Mouse (Mus musculus): Measurements from ENCODE around the gene Tacstd2.
"Not testable (repeated sequence)": the region's sequence is repeated elsewhere in the genome, so short reads cannot be mapped to it uniquely, and the experiment has no call there.

The Tacstd2 gene

GRCm38 (mm10) chr6:67535777-67536054, at the start of gene Tacstd2:
Gene Tacstd2 (minus strand): TSS chr6:67535796.
- no peak for DNase-seq

GRCm38 (mm10) chr6:67566270-67566669, 30.7 kb upstream of the Tacstd2 start:
- DNase-seq: no peak

DNA sequence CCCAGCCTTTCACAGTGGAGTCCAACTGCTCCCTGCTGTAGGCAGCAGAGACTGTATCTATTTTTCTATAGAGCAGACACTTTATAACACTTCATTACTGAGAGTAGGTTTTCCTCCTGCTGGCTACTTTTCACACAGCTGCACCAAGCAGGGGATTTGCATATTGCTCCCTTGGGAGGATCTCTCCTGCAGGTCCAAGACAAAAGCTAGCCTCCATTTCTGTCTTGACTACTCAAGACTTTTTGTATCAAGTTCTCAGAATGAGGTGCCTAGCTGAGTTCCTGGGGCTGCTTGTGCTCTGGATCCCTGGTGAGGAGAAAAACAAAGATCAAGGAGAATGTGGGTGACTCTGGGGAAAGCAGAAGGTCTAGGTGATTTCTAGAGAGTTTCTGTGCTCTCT, 19.8 kb upstream of the Tacstd2 start:
- no peak for DNase-seq

DNA sequence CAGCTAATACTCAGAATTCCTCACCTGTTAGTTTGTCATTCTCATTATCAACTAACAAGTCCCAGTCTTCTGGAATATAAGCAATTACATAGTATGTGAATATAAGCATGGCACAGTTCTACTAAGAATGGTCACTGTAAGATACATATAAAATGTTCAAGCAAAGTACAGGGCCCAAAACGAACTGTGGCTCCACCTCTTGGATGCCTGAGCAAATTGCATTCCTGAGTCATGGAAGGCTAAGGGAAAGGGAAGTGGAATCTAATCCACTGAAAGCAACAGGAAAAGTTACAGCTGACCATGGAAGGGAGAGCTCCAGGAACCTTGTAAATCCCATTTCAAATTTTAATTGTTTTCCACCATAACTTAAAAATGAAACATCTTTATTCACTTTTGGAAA, 14.0 kb upstream of the Tacstd2 start:
- peak; percentile 11 to 21 for DNase-seq

DNA sequence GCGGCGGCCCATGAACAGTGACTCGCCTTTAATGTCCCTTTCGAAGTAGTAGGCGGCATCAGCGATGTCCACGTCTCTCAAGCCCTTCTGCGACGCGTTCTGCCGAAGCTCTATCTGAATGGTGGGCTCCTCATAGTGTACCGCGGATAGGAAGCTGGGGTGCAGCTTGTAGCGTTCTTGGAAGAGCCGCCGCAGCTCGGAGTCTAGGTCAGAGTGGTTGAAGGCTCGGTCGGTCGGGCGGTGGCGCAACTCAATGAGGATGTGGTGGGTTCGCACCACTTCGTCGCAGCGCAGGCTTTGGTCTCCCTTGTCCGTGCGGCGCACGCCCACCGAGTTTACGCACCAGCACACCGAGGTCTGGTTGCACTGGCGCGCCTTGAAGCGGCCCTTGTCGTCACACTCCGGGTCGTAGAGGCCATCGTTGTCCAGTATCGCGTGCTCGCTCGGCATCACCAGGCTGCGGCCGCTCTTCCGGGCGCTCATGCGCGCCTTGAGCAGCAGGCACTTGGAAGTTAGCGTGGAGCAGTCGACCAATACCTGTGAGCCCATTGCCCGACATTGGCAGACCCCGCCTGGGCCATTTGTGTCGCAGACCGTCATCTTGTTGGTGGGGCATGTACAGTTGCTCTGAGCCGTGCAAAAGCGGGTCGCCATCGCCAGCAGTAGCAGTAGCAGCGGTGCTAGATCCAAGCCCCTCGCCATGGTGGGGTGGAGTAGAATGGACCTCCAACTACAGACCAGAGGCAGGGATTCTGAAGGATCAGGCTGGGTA, 405 bp downstream of the Tacstd2 start:
- peak; percentile 16 to 18 for DNase-seq

DNA sequence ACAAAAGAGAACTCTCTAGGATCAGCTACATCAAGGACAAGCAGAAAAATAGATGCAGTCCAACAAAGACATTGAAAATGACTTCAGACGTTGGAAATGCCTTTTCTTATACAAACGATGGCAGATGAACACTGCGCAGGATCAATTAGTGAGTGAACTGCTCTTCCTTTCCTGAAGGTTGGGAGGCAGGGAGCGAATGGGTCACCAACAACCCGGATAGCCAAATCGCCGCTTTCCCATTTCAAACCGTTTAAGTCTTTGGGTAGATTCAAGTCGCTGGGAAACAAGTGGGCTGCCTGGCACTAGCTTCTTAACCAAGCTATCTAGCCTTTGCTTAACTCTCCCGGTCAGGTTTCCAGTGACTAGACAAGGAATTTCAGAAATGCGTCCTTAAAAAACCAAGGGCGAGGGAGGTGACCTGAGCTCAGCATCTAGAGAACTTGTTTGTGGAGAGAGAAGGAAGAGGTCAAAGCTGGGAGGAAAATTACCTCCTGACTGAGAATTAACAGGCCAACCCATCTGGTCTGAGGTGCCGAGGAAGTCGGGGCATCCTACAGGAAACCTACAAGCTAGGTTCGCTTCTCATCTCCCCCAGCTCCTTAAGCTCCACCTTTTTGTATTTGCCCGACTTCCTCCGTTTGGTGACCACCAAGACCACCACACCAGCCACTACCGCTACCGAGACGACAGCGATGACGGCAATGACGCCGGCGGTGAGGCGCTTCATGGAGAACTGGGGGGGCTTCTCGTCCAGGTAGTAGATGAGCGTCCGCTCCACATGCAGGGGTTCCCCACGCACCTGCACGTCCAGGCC, 1.2 kb downstream of the Tacstd2 start:
- no peak for DNase-seq

DNA sequence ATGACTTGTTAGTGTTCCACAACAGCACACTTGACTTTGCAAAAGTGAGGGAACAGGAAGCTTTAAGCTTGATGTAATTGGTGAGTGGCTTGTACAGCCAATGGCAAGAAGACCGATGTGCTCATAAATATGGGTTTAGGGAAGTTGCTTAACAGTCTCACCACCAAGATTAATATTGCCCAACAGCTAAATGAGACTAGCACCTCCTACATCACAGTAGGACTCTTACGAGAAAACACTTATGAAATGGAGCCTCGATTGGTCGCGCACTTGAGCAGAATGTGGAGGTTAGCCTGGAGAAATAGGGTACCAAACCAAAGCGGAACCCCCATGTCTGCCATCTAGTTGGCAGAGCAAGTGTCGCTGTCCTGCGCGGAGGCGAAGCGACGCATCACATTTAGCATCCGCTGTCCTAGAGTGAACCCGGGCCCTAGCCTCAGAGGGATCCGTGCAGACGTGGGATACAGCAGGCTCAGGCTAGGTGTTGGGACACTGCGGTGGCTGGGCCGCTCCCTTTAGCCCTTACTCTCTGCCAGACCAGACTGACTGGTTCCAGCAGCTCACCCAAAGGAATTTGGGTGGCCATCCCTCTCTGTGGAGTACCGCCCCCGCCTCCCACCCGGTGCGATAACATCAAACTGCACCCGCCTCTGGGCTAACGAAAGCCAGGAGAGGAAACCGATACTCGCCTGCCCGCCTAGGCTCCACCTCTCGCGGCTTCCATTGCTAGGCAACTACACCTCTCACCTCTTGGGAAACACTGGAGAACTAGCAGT, 2.7 kb downstream of the Tacstd2 start:
- peak in 1 of 2 experiments; percentile 8 for DNase-seq

- no peak for DNase-seq
Measured at GRCm38 (mm10) chr6:67531822-67532162, 3.8 kb downstream of the Tacstd2 start.

GRCm38 (mm10) chr6:67530992-67531821, 4.4 kb downstream of the Tacstd2 start:
- DNase-seq: peak; percentile 13 to 20

GRCm38 (mm10) chr6:67526356-67526755, 9.2 kb downstream of the Tacstd2 start:
- DNase-seq: no peak

GRCm38 (mm10) chr6:67510752-67511151, 24.8 kb downstream of the Tacstd2 start:
- peak; percentile 44 to 55 for DNase-seq

DNA sequence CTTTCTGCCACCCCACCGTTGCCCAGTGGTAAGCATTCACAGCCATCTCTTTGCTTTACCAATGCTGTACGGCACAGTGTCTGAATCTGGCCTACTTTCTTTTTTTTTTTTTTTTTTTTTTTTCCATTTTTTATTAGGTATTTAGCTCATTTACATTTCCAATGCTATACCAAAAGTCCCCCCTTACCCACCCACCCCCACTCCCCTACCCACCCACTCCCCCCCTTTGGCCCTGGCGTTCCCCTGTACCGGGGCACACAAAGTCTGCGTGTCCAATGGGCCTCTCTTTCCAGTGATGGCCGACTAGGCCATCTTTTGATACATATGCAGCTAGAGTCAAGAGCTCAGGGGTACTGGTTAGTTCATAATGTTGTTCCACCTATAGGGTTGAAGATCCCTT, 33.7 kb downstream of the Tacstd2 start:
- DNase-seq: not testable (repeated sequence)

DNA sequence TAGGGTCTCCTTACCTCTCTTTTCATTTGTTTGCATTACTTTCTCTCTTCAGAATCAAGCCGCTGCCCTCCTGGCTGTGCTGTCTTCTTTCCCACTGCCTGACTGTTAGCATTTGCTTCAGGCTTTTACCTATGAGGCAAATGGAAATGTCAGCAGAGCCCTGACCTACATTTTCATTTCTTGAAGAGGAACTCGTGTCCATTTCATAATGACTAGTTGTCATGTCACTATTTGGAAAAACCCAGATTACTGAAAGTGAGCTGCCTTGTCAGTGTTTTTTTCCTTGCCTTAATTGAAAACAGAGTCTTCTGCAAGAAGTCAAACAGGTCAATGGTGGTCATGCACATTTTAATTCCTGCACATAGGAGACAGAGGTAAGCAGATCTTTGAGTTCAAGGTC, 43.8 kb downstream of the Tacstd2 start, which contains the start of gene Il23r:
Il23r (minus strand) TSS at position 101 of the 400 bp plus-strand sequence.
- DNase-seq: no peak

All from cerebellum, postnatal 14 days (tissue).